Mouse (Mus musculus): Measurements from ENCODE around the gene Opn4.

GRCm38 (mm10) chr14:34647870-34648475 is 48.0 kb upstream of the Opn4 start:
- TF ChIP-seq CTCF (IDR thresholded peaks at IDR 0.05; ENCODE audit: low read depth) (no peak), EP300 (IDR thresholded peaks at IDR 0.05; ENCODE audit: low read depth) (no peak)

Measured in liver, embryonic 14.5 days (tissue).